Mouse (Mus musculus): ENCODE results near the gene Polr2b. TPM values are rescaled to one million over a fixed set of nuclear protein-coding genes. Genes with fewer than 3 reads are reported as not detected.

Polr2b gene
- polyA plus RNA-seq, 1 experiment from 2014 or later, result 62.4 TPM

DNA sequence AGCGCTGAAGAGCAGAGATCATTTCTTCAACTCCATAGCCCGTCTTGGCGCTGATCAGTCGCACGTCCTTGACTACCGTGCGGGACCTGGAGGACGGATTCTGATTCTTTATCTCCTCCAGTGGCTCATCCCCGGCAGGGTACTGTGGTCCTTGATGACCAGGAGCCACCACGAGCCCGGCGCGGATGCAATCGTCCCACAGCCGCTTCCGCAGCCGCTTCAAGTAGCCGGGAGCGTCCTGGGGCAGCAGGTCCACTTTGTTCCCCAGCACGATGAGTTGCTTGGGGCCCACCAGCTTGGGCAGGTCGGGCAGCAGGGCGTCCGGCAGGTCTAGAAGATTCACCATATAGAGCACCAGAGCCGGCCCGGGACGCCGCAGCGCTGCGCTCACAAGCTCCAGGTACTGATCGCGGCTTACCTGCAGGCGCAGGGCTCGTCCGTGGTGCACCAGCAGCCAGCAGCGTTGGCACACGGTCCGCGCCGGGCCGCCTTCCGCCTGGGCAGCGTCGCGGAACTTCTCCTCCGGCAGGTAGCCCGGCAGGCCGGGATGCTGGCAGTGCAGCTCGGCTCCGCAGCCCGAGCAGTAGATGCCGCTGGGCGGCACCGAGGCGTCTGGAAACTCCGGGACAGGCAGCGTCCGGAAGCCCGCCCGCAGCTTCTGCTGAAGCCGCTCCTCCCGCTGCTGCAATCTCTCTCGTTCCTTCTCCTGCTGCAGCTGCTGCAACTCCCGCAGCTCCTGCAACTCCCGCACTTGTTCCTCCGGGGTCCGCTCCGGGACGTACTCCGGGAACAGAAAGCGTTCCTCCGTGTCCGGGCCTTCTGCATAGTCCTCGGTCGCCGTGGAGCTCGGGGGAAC is 668 bp upstream of the Polr2b start:
- peak overlapping the region; percentile 85 for H3K4me2 ChIP-seq (replicated peaks; ENCODE audit: low read depth, low read length)
- H3K9me3 ChIP-seq (ENCODE audit: control insufficient read depth, low read depth, low read length), result no peaks in the 10 kb centered on the region
- peaks cover 20% of the 10 kb centered on the region for H3K36me3 ChIP-seq (ENCODE audit: control insufficient read depth, insufficient read depth, low read length)
- H3K27me3 ChIP-seq (ENCODE audit: control insufficient read depth, insufficient read depth, low read length), result no peaks in the 10 kb centered on the region
- no peak for ATAC-seq (ENCODE audit: insufficient number of reproducible peaks, insufficient read depth, low FRiP score, low read depth)
- H3K27ac ChIP-seq (ENCODE audit: low read length), result 0 out of 2 replicates have a peak overlapping the region, but pooled peaks have one; percentile 11
- H3K4me1 ChIP-seq (ENCODE audit: control insufficient read depth, insufficient read depth, low read length), result peaks cover 22% of the 10 kb centered on the region
- under 1% methylated on average over 69 of the region's 76 CpGs for WGBS
- peak overlapping the region; percentile 87 for H3K9ac ChIP-seq (replicated peaks; ENCODE audit: low read depth, low read length)
- H3K4me3 ChIP-seq (ENCODE audit: low read depth, low read length), result peak overlapping the region; percentile 77

DNA sequence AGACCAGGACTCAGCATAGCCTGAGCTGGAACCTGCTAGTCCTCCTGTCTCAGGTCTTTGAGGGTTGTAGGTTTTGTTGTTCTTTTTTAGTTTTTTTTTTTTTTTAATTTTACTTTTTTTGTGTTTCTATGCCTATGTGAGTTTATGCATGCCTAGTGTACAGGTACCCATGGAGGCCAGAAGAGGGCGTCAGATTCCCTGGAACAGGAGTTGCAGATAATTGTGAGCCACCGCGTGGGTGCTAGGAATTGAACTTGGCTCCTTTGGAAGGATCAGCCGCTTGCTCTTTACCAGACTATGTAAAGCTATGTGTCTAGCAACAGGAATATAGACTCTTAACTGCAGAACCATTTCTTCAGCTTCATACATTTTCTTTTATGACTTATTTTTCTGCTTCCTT is 4.3 kb downstream of the Polr2b start:
- peaks cover 29% of the 10 kb centered on the region for H3K36me3 ChIP-seq (ENCODE audit: control insufficient read depth, insufficient read depth, low read length)
- no peak for ATAC-seq (ENCODE audit: insufficient number of reproducible peaks, insufficient read depth, low FRiP score, low read depth)
- WGBS, result 98% methylated on average over 4 of the region's 4 CpGs

DNA sequence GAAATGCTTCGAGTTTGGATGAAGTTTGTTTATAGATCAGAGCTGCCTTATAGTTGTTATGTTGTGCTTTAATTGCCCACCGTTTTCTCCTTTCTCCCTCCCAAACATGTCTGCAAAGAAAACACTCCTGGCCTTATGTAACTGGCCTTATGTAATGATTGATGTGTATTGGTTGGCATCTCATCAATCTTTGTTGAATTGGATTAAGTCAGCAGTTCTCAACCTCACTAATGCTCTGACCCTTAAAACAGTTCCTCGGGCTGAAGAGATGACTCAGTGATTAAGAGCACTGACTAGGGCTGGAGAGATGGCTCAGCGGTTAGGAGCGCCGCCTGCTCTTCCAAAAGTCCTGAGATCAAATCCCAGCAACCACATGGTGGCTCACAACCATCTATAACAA is 5.0 kb downstream of the Polr2b start:
- 74% methylated on average over 6 of the region's 6 CpGs for WGBS
- Histone ChIP-seq H3K4me2 (replicated peaks; ENCODE audit: low read depth, low read length) (no peak overlapping the region), H3K4me3 (ENCODE audit: low read depth, low read length) (no peak overlapping the region), H3K9ac (replicated peaks; ENCODE audit: low read depth, low read length) (no peak overlapping the region), H3K36me3 (ENCODE audit: control insufficient read depth, insufficient read depth, low read length) (peaks cover 34% of the 10 kb centered on the region), H3K4me1 (ENCODE audit: control insufficient read depth, insufficient read depth, low read length) (peaks cover 9% of the 10 kb centered on the region; the same call in 1 of the 2 replicates), H3K27ac (ENCODE audit: low read length) (no peak overlapping the region), H3K27me3 (ENCODE audit: control insufficient read depth, insufficient read depth, low read length) (no peaks in the 10 kb centered on the region), H3K9me3 (ENCODE audit: control insufficient read depth, low read depth, low read length) (no peaks in the 10 kb centered on the region)
- ATAC-seq (ENCODE audit: insufficient number of reproducible peaks, insufficient read depth, low FRiP score, low read depth), result no peak

More for the DNA sequence above, 4.3 kb downstream of the Polr2b start:
- Histone ChIP-seq H3K9me3 (ENCODE audit: control insufficient read depth, low read depth, low read length) (no peaks in the 10 kb centered on the region), H3K4me1 (ENCODE audit: control insufficient read depth, insufficient read depth, low read length) (peaks cover 9% of the 10 kb centered on the region; the same call in 1 of the 2 replicates), H3K4me3 (ENCODE audit: low read depth, low read length) (no peak overlapping the region), H3K27ac (ENCODE audit: low read length) (no peak overlapping the region), H3K27me3 (ENCODE audit: control insufficient read depth, insufficient read depth, low read length) (no peaks in the 10 kb centered on the region), H3K4me2 (replicated peaks; ENCODE audit: low read depth, low read length) (no peak overlapping the region), H3K9ac (replicated peaks; ENCODE audit: low read depth, low read length) (no peak overlapping the region)

DNA sequence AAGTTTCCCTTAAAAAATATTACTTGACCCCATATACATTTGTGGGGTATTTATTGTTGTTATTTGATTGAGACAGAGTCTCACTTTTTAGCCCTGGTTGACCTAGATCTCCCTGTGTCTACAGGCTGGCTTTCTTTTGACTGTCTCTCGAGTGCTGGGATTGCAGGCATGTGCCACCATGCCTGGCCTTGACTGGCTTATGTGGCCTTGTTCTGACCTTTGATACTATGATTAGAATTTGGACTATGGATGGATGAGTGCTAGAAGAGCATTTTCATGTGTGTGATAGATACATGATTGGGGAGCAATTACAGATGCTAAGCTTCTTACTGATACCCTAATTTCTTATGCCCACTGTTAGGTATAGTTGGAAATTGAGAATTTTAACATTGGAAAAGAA is 15.0 kb downstream of the Polr2b start:
- no peak for ATAC-seq (ENCODE audit: insufficient number of reproducible peaks, insufficient read depth, low FRiP score, low read depth)
- WGBS, result 94% methylated on average over 1 of the region's 1 CpGs
- Histone ChIP-seq H3K27ac (ENCODE audit: low read length) (no peak overlapping the region), H3K9ac (replicated peaks; ENCODE audit: low read depth, low read length) (no peak overlapping the region), H3K9me3 (ENCODE audit: control insufficient read depth, low read depth, low read length) (no peaks in the 10 kb centered on the region), H3K4me3 (ENCODE audit: low read depth, low read length) (no peak overlapping the region), H3K36me3 (ENCODE audit: control insufficient read depth, insufficient read depth, low read length) (peaks cover 80% of the 10 kb centered on the region), H3K27me3 (ENCODE audit: control insufficient read depth, insufficient read depth, low read length) (no peaks in the 10 kb centered on the region), H3K4me1 (ENCODE audit: control insufficient read depth, insufficient read depth, low read length) (no peaks in the 10 kb centered on the region), H3K4me2 (replicated peaks; ENCODE audit: low read depth, low read length) (no peak overlapping the region)

DNA sequence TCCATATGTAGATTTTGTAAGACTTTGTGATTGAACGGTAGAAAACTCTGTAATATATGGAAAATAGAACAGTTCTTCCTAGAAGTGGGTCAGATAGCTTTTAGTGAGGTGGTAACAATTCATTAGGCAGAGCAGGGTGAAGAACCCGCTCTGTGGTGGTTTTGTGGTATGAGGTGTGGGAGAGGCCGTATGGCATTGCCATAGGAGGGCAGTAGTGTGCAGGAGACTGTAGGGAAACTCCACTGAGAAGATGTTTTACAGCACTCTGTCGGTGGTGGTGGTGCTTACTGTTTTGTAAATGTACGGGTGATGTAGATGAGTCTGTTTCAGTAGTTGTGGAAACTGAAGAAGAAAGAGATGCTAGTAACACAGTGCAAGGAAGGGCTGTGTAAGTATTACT is 20.2 kb downstream of the Polr2b start:
- H3K27ac ChIP-seq (ENCODE audit: low read length), result no peak overlapping the region
- WGBS, result 74% methylated on average over 5 of the region's 5 CpGs
- no peak overlapping the region for H3K4me3 ChIP-seq (ENCODE audit: low read depth, low read length)
- no peak for ATAC-seq (ENCODE audit: insufficient number of reproducible peaks, insufficient read depth, low FRiP score, low read depth)
- no peaks in the 10 kb centered on the region for H3K27me3 ChIP-seq (ENCODE audit: control insufficient read depth, insufficient read depth, low read length)
- H3K4me2 ChIP-seq (replicated peaks; ENCODE audit: low read depth, low read length), result no peak overlapping the region
- H3K36me3 ChIP-seq (ENCODE audit: control insufficient read depth, insufficient read depth, low read length), result peaks cover 77% of the 10 kb centered on the region
- H3K9ac ChIP-seq (replicated peaks; ENCODE audit: low read depth, low read length), result no peak overlapping the region
- no peaks in the 10 kb centered on the region for H3K9me3 ChIP-seq (ENCODE audit: control insufficient read depth, low read depth, low read length)
- no peaks in the 10 kb centered on the region for H3K4me1 ChIP-seq (ENCODE audit: control insufficient read depth, insufficient read depth, low read length)

DNA sequence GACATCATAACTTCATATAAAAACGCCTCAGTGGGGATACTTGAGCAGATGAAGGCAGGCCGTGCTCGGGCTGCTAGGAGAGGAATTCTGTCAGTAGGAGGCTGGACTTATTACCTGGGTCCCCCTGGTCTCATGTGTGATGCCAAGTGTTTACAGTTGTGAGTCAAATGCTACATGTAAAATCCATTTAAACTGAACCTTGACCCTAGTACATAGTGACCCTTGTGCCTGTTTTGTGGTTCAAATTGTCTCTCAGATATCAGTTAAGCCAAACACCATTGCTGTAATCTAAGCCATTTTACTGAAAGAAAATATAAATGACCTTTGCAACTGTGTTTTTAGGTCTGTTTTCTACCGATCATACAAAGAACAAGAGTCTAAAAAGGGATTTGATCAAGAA is 30.1 kb downstream of the Polr2b start:
- Histone ChIP-seq H3K27ac (ENCODE audit: low read length) (no peak overlapping the region), H3K36me3 (ENCODE audit: control insufficient read depth, insufficient read depth, low read length) (peaks cover 80% of the 10 kb centered on the region), H3K4me1 (ENCODE audit: control insufficient read depth, insufficient read depth, low read length) (no peaks in the 10 kb centered on the region), H3K9ac (replicated peaks; ENCODE audit: low read depth, low read length) (no peak overlapping the region), H3K9me3 (ENCODE audit: control insufficient read depth, low read depth, low read length) (no peaks in the 10 kb centered on the region), H3K4me3 (ENCODE audit: low read depth, low read length) (no peak overlapping the region), H3K27me3 (ENCODE audit: control insufficient read depth, insufficient read depth, low read length) (no peaks in the 10 kb centered on the region), H3K4me2 (replicated peaks; ENCODE audit: low read depth, low read length) (no peak overlapping the region)
- WGBS, result 85% methylated on average over 4 of the region's 4 CpGs
- no peak for ATAC-seq (ENCODE audit: insufficient number of reproducible peaks, insufficient read depth, low FRiP score, low read depth)

DNA sequence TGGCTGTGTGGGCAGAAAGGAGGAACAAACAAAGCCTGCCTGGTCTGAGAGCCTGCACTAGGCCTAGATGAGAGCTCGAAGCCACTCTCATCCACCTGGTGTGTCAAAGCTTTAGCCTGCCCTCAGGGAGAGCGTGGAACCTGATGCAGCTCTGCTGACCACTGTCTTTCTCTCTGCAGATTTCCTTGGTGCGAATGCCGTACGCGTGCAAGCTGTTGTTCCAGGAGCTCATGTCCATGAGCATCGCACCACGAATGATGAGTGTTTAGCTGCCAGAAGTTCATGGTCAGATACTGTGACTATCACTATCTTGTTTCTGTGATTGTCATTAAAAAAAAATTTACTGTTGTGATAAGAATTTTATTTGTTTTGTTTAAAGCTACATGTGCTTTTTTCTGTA is 39.0 kb downstream of the Polr2b start:
- Histone ChIP-seq H3K27me3 (ENCODE audit: control insufficient read depth, insufficient read depth, low read length) (no peaks in the 10 kb centered on the region), H3K27ac (ENCODE audit: low read length) (no peak overlapping the region), H3K4me3 (ENCODE audit: low read depth, low read length) (no peak overlapping the region), H3K4me2 (replicated peaks; ENCODE audit: low read depth, low read length) (no peak overlapping the region), H3K9ac (replicated peaks; ENCODE audit: low read depth, low read length) (no peak overlapping the region), H3K4me1 (ENCODE audit: control insufficient read depth, insufficient read depth, low read length) (no peaks in the 10 kb centered on the region), H3K36me3 (ENCODE audit: control insufficient read depth, insufficient read depth, low read length) (peaks cover 59% of the 10 kb centered on the region), H3K9me3 (ENCODE audit: control insufficient read depth, low read depth, low read length) (no peaks in the 10 kb centered on the region)
- WGBS, result 97% methylated on average over 8 of the region's 8 CpGs
- ATAC-seq (ENCODE audit: insufficient number of reproducible peaks, insufficient read depth, low FRiP score, low read depth), result no peak

DNA sequence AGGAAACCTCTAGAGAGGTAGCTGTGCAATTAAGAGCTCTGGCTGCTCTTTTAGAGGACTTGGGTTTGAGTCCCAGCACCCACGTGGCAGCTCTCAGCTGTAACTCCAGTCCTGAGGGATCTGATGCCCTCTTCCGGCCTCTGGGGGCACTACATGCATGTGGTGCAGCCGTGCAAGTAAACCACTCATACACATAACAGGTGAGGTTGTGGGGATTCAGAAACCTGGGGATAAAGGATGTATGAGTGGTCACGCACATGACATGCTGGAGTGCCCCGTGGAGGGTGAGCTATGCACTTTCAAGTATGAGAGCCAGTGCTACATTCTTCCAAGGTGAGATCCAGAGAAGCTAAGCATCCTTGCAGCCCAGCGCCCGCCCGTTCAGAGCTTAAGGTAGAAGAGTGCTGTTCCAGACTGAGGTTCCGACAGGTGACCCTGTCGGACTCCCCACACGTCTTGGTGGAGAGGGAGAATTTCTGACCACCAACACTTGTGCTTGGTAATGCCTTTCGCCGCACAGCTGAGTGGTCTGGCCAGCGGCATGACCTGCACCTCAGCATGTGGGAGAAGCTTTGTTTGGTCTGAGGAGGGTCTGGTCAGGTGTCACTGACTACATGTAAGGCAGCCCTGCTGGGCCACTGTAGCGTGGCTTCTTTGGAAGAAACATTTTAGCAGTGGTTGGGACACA is 40.2 kb downstream of the Polr2b start:
- WGBS, result 93% methylated on average over 15 of the region's 15 CpGs

More for the DNA sequence above, 40.2 kb downstream of the Polr2b start:
- ATAC-seq (ENCODE audit: insufficient number of reproducible peaks, insufficient read depth, low FRiP score, low read depth), result no peak
- Histone ChIP-seq H3K36me3 (ENCODE audit: control insufficient read depth, insufficient read depth, low read length) (peaks cover 47% of the 10 kb centered on the region), H3K9me3 (ENCODE audit: control insufficient read depth, low read depth, low read length) (no peaks in the 10 kb centered on the region), H3K4me3 (ENCODE audit: low read depth, low read length) (no peak overlapping the region), H3K27me3 (ENCODE audit: control insufficient read depth, insufficient read depth, low read length) (no peaks in the 10 kb centered on the region), H3K9ac (replicated peaks; ENCODE audit: low read depth, low read length) (no peak overlapping the region), H3K4me1 (ENCODE audit: control insufficient read depth, insufficient read depth, low read length) (0 out of 2 replicates have a peak, but pooled peaks cover 2% of the 10 kb centered on the region), H3K27ac (ENCODE audit: low read length) (no peak overlapping the region), H3K4me2 (replicated peaks; ENCODE audit: low read depth, low read length) (no peak overlapping the region)

All from stomach, embryonic 14.5 days (tissue).